Mouse (Mus musculus): ENCODE measurements at regions not wholly inside any gene's neighbourhood (a gene's known extent, or its start where the extent isn't known, plus 50 kb on each side); places are given as distances from the start of the nearest gene placed in this dataset.

- peak in 1 of 2 experiments; percentile 50 for DNase-seq
Observed at GRCm38 (mm10) chr16:30775740-30776700, 176.5 kb downstream of the Fam43a start.

DNA sequence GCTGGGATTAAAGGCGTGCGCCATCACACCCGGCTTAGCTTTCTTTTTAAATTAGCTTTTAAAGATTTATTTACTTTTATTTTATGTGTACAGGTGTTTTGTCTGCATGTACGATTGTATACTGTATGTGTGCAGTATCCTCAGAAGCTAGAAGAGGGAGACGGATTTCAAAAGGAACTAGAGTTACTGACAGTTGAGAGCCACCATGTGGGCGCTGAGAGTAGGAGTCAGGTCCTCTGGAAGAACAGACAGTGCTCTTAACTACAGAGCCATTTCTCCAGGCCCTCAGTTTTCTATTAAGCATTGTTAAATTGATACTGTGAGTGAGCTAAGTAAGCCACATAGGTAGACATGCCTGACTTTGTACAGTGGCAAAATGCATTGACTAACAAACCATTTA is 177.9 kb downstream of the Fam43a start:
- no peak for DNase-seq

GRCm38 (mm10) chr16:30778078-30778477 is 178.6 kb downstream of the Fam43a start:
- no peak for DNase-seq

DNA sequence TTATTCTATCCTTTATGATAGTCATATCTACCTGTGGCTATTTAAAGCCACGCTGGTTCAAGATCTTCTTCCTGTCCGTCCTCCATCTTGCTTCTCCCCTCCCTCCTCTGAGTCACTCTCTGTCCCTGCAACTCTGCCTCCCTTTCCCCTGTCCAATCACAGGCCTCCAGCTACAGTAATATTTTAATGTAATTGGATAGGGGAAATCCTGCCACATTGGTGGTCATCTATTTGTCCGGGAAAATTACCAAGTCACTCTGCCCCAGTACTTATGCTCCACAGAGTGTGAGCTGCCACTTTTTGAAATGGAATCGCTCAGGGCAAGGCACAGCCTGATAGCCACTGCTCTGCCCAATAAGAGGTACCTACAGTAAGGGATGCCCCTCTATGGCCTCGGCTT is 179.4 kb downstream of the Fam43a start:
- DNase-seq = no peak

GRCm38 (mm10) chr16:30784261-30784660 is 184.7 kb downstream of the Fam43a start:
- no peak for DNase-seq

DNA sequence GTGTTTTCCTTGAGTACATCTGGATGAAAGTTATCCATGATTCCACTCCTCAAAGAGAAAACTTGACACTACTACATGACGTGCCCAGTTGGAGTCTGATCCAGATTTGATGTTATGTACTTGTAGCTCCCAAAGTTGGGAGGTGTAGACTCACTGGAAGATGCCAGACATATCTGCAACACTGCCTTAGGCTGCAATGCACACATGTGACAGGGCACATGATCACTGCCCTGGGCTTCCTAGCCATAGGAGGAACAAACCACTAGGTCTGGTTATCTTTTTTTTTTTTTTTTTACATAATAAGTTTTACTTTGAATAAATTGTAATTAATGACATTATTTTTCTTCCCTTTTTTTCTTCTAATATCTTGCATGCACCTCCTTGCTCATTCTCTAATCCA is 185.4 kb downstream of the Fam43a start:
- no peak for DNase-seq

- DNase-seq = no peak
Observed at GRCm38 (mm10) chr16:30786060-30786459, 186.5 kb downstream of the Fam43a start.

DNA sequence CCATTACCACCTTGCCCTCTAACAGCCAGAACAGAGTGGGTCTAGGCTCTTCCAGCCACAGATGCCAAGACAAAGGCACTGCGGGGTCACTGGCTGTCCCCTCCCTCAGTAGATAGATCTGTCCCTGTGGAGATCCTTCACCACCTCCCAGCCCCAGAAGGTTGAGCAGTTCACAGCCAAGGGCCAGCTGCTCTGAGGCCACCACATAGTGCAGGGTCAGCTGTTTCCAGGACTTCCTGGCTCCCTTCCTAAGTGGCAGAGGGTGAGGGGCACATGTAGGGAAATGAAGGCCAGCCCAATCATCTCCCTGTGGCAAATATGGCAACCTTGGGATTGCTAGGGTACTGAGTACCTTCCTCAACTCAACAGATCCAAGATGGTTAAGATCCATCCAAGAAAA is 187.8 kb downstream of the Fam43a start:
- DNase-seq = peak in 1 of 2 experiments; percentile 23

DNA sequence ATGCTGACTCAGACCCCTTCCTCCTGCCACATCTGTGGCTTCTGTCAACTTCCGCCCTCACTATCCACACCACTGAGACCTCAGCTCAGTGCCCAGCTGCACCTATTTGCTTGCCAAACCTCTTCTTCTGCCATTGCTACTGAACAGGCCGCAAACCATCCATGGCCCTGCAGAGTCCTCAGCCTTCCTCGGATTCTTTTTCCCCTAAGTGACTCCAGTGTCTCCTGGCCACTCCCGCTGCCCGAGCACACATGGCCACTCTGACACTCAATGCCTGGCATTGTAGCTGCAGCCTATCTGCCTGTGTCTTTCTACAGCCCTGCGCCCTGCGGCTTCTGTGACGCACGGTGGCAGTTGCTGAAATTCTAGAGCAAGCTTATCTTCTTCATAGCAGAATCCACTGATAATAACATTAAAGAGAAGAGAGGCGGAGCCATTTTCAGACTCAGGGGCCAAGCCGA is 188.8 kb downstream of the Fam43a start:
- DNase-seq = no peak

- DNase-seq = no peak
Observed at GRCm38 (mm10) chr16:30788944-30789781, 189.6 kb downstream of the Fam43a start.

- peak; percentile 63 to 69 for DNase-seq
Observed at GRCm38 (mm10) chr16:30790036-30790435, 190.5 kb downstream of the Fam43a start.

- peak in 1 of 2 experiments; percentile 46 for DNase-seq
Observed at GRCm38 (mm10) chr16:30790551-30791001, 191.1 kb downstream of the Fam43a start.

DNA sequence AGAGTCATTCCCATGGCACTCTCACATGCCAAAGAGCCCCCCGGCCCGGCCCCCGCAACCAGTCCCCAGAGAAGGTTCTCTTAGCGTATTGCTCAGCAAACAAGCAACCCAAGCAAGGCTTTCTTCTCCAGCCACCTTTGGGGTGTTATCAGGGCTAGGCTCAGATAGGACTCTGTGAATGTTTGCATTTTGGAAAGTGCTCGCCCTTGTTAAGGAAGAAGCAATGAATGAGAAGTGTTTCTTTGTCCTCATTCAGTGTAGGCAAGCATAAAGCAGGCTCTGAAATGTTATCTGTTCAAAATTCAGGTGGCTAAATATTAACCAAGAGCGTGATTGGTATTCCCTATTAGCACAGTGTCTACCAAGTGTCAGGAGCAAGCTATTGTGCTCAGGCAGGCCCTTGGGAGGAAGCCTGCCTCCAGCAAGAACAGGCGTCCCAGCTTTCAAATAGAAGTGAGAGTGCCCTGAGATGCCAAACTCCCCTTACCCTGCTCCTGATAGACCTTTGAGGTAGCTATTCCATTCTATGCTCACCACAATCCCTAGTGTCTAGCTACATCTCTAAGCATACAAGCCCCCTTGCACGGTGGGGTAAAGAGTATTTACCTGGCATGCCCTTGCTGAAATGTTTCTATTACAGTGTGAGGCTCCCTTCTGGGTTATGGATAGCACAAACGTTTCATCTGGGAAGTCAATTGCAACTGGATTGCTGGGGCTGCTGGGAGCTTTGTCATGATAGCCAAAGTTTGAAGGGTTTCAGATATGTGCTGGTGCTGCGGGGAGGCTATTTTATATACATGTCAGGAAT is 191.7 kb downstream of the Fam43a start:
- DNase-seq = no peak

GRCm38 (mm10) chr16:30792738-30793377 is 193.3 kb downstream of the Fam43a start:
- DNase-seq = peak in 1 of 2 experiments; percentile 52

- DNase-seq = no peak
Observed at GRCm38 (mm10) chr16:30793378-30793753, 193.8 kb downstream of the Fam43a start.

DNA sequence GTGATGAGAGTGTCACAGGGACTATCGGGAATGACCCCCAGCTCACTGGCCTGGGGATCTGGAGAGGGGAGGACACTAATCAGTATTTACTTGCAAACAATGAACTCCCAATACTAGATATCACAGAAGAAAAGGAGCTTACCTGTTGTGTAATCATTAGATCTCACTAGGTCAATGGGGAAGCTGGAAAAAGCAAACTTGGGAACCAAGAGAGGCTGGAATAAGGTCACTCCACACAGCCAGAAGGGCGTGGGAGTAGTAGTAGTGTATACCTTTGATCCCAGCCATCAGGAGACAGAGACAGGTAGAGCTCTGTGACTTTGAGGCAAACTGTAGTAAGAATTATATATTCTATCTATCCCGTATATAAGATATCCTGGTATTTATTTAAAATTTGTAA is 194.3 kb downstream of the Fam43a start:
- DNase-seq = no peak

DNA sequence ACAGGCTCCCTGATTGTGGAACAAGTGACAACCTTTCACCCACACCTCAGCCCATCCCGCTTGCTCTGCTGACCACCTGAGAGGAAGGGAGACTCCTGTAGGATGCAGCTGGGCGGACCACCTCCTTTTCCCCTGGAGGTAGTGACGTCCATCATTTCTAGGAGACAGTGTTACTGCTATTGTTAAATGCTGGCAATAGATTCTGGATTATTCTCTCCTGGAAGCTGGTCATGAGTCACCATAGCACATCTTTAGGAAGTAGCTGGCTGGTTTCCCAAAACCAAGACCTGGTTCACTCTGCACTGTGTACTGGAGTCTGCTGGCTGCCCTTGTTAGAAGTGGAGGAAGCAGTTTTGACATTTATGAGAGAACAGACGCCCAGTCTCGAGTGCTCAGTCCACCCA is 196.0 kb downstream of the Fam43a start:
- DNase-seq = peak; percentile 55 to 80

DNA sequence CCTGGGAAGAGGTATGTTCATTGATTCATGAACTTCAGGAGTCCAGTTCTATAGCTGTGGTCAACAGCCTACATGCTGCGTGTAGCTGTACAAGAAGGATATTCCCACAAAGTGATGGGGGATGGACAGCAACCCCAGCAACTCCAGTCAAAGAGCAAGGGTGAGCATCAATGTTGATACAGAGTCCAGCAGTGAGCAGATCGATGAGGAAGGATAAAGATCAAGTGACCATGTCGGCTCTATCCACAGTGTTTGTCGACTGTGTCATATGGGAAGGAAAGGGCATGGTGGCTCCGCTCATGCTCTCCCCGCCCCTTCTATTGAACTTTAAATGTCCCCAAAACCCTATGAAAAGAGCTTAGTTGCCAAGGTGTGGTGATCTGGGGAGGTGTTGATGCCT is 196.6 kb downstream of the Fam43a start:
- DNase-seq = no peak

DNA sequence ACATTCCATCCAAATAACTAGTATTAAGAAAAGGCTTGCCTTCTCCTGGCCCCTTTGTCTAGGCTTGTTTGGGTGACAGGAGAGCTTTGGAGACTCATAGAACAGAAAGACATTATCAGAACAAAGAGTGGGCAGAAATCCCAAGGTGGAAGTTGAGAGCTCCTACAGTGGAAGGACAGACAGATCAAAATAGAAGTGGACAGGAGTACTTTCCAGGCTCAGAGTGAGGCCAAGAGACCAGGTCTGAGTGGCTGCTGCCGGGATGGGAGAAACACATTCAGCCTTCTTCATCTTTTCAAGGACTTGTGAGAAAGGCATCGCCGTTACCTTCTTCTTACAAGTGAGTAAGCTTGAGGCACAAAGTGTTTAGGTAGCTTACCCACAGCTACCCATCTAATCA is 197.5 kb downstream of the Fam43a start:
- no peak for DNase-seq

DNA sequence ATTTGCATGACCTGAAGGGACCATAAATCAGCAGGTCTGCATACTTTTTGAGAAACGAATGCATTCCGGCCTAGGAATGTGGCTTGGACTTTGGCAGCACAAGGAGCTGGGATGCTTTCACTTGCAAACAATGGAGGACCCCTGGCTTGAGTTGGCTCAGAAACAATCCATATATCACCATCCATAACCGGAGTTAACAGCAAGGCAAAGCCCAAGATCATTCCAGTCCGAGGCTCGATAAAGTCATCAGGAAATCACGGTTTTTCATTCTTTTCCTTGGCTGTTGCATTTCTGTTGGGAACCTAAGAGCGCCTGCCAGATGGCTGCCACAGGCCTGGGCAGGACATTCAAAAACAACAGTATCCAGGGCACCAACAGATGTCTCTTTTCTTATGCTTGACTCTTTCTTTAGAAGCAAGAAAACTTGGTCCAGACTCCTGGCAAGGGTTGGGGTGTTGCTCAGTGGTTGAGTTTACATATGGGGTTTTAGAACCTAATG is 198.5 kb downstream of the Fam43a start:
- peak in 1 of 2 experiments; percentile 14 for DNase-seq

DNA sequence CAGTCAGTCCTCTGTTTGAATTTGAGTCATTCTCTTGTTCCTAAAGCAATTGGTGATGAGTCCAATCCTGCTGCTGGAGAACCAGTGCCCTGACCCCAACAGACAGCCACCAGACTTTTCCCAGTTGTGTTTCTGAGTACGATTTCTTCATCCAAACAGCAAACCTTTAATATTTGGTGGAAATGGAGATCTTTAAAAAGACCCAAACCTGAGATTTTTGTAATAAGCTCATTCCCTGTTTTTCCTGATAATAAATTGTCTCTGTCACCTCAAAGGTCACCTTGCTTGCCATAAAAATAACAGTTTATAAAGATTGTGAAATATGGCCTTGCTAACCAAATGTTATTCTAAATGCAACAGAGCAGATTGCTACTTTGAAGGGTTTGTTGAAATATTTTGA is 199.0 kb downstream of the Fam43a start:
- DNase-seq = no peak

Data from kidney, postnatal 36 days (tissue).